Mouse (Mus musculus): Measurements from ENCODE around the gene Lta. TPM values are rescaled to one million over a fixed set of nuclear protein-coding genes. Genes with fewer than 3 reads are reported as not detected.

The Lta gene
- polyA plus RNA-seq, 1 experiment from 2014 or later = not detected

DNA sequence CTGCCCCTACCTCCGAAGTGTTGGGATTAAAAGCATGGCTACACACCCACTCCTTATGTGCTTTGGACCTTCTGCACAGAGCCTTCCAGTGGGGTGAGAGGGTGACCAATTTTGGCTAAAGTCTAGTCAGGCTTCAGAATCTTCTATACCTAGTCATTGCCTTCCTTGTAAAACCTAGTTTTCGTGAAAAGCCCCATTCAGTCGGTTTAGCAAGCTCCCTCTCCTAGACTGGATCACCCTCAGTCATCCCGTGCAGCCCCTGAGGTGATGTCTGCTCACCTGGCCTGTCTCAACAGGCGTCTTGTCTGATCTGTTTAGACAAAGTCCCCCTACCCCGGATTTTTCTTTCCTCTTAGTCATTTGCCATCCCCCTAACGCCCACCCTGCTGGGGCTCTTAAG, 7.1 kb downstream of the Lta start:
- Histone ChIP-seq H3K4me2 (no peak overlapping the region), H3K4me3 (no peak overlapping the region), H3K36me3 (ENCODE audit: poor library complexity, severe bottlenecking) (no peaks in the 10 kb centered on the region), H3K27ac (no peak overlapping the region), H3K4me1 (peaks cover 10% of the 10 kb centered on the region), H3K9me3 (replicated peaks) (no peaks in the 10 kb centered on the region), H3K9ac (no peak overlapping the region), H3K27me3 (peaks cover 72% of the 10 kb centered on the region)
- no peak for ATAC-seq
- 66% methylated on average over 7 of the region's 7 CpGs for WGBS

GRCm38 (mm10) chr17:35197126-35197525, 8.0 kb downstream of the Lta start:
- Histone ChIP-seq H3K27ac (no peak overlapping the region), H3K4me1 (peaks cover 10% of the 10 kb centered on the region), H3K9ac (no peak overlapping the region), H3K36me3 (ENCODE audit: poor library complexity, severe bottlenecking) (no peaks in the 10 kb centered on the region), H3K4me2 (no peak overlapping the region), H3K4me3 (no peak overlapping the region), H3K9me3 (replicated peaks) (no peaks in the 10 kb centered on the region), H3K27me3 (peaks cover 70% of the 10 kb centered on the region)
- no peak for ATAC-seq
- WGBS = 43% methylated on average over 6 of the region's 6 CpGs

DNA sequence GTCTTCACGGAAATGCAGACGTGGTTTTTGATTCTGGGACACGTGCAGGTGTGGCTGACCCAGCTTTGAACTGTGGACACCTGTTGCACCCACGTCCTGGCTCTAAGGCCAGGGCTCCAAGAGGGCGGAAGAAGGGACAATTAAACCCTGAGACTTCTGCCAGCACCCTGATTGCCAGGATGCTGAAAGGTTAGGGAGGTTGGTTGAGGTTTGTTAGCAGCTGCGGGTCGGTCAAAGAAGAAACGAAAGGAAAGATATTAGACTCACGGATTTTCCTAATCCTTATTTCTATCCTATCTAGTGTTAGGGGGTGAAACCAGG, 8.9 kb downstream of the Lta start:
- Histone ChIP-seq H3K27ac (no peak overlapping the region), H3K4me2 (peak overlapping the region; percentile 71), H3K9me3 (replicated peaks) (no peaks in the 10 kb centered on the region), H3K4me3 (peak overlapping the region; percentile 41), H3K27me3 (peaks cover 62% of the 10 kb centered on the region), H3K4me1 (peaks cover 10% of the 10 kb centered on the region), H3K36me3 (ENCODE audit: poor library complexity, severe bottlenecking) (no peaks in the 10 kb centered on the region), H3K9ac (peak overlapping the region; percentile 58; the same call in 1 of the 2 replicates)
- ATAC-seq = no peak
- WGBS = 32% methylated on average over 9 of the region's 9 CpGs

- no peak overlapping the region for H3K27ac ChIP-seq
- H3K9ac ChIP-seq = peak overlapping the region; percentile 58
- peak; percentile 85 for ATAC-seq
- peak overlapping the region; percentile 71 for H3K4me2 ChIP-seq
- H3K4me1 ChIP-seq = peaks cover 10% of the 10 kb centered on the region
- H3K4me3 ChIP-seq = peak overlapping the region; percentile 41
- no peaks in the 10 kb centered on the region for H3K9me3 ChIP-seq (replicated peaks)
- no peaks in the 10 kb centered on the region for H3K36me3 ChIP-seq (ENCODE audit: poor library complexity, severe bottlenecking)
- H3K27me3 ChIP-seq = peaks cover 60% of the 10 kb centered on the region
- WGBS = 1% methylated on average over 66 of the region's 66 CpGs
Observed at GRCm38 (mm10) chr17:35195631-35196320, 9.4 kb downstream of the Lta start.

GRCm38 (mm10) chr17:35194844-35195630, 10.1 kb downstream of the Lta start:
- Histone ChIP-seq H3K4me2 (peak overlapping the region; percentile 71), H3K4me1 (peaks cover 10% of the 10 kb centered on the region), H3K36me3 (ENCODE audit: poor library complexity, severe bottlenecking) (no peaks in the 10 kb centered on the region), H3K9me3 (replicated peaks) (no peaks in the 10 kb centered on the region), H3K27me3 (peaks cover 53% of the 10 kb centered on the region), H3K4me3 (peak overlapping the region; percentile 41), H3K9ac (peak overlapping the region; percentile 58), H3K27ac (no peak overlapping the region)
- 47% methylated on average over 19 of the region's 19 CpGs for WGBS
- peak; percentile 6; the same call in 1 of the 2 replicates for ATAC-seq

DNA sequence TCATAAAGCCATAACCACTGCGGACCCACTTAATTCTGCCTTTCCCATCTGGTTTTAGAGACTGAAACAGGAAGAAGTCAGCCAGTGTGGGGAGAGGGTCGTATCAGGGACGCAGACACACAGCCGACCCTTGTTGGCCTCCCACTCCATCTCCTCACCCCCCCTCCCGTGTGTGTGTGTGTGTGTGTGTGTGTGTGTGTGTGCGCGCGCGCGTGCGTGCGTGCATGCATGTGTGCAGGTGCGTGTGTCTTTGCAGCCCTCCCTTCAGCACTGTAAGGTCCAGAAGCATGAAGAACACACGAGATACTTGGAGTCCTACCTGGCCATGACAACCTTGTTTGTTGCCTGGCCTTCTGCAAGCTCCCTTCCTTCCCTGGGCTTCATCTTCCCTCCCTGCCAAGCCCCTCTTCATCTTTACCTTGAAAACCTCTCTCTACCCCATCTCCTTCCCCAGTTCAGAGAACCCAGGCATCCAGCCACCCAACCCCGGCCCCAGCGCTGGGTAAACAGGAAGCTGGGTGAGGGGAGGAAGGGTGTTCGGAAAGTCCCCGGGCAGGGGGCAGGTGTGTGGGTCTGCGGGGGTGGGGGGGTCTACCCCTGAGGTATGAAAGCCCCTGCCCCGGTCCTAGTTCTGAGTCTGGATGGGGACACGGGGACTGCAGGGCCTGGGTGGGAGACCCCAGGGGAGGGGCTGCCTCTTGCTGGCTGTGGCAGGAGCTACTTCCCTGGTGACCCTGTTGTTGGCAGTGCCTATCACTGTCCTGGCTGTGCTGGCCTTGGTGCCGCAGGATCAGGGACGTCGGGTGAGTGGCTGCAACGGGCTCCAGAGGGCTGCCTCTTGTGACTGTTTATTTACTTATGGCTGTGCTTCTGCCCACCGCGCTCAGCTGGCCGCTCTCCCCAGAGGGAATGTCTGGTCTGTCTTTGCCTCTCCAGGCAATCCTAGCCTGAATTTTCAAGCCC, 11.0 kb downstream of the Lta start, which contains the start of gene Ltb:
Ltb (plus strand) TSS at position 559 of the 963 bp plus-strand sequence.
- peak within 1 kb of the TSS; percentile 41 for H3K4me3 ChIP-seq
- no peak for ATAC-seq

GRCm38 (mm10) chr17:35192924-35193323, 12.2 kb downstream of the Lta start:
- Histone ChIP-seq H3K36me3 (ENCODE audit: poor library complexity, severe bottlenecking) (no peaks in the 10 kb centered on the region), H3K27ac (no peak overlapping the region), H3K4me1 (peaks cover 10% of the 10 kb centered on the region), H3K4me2 (no peak overlapping the region), H3K9me3 (replicated peaks) (no peaks in the 10 kb centered on the region), H3K4me3 (no peak overlapping the region), H3K9ac (no peak overlapping the region), H3K27me3 (peaks cover 40% of the 10 kb centered on the region)
- no peak for ATAC-seq
- WGBS = 82% methylated on average over 5 of the region's 5 CpGs

More for the DNA sequence above, 11.0 kb downstream of the Lta start, which contains the start of gene Ltb:
- H3K4me1 ChIP-seq = peaks cover 10% of the 10 kb centered on the region
- peak within 1 kb of the TSS; percentile 71 for H3K4me2 ChIP-seq
- no peaks in the 10 kb centered on the region for H3K36me3 ChIP-seq (ENCODE audit: poor library complexity, severe bottlenecking)
- H3K27me3 ChIP-seq = peaks cover 48% of the 10 kb centered on the region
- 79% methylated on average over 28 of the region's 28 CpGs for WGBS
- no peaks in the 10 kb centered on the region for H3K9me3 ChIP-seq (replicated peaks)
- no peak within 1 kb of the TSS for H3K9ac ChIP-seq
- no peak within 1 kb of the TSS for H3K27ac ChIP-seq

DNA sequence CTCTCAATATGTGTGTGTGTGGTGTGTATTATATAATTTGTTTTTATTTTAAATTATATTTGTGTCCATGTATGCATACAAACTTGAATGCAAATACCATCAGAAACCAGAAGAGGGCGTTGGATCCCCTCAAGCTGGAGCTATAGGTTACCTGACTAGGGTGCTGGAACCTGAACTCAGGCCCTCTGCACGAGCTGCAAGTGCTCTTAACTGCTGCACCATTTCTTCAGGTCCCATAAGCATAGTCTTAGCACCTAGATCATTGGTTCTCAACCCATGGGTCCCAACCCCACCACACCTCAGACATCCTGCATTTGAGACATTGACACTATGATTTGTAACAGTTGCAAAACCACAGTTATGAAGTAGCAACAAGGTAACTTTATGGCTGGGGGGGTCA, 13.4 kb downstream of the Lta start:
- Histone ChIP-seq H3K27ac (no peak overlapping the region), H3K9ac (no peak overlapping the region), H3K4me1 (peaks cover 10% of the 10 kb centered on the region), H3K4me2 (no peak overlapping the region), H3K27me3 (peaks cover 32% of the 10 kb centered on the region), H3K4me3 (no peak overlapping the region), H3K36me3 (ENCODE audit: poor library complexity, severe bottlenecking) (no peaks in the 10 kb centered on the region), H3K9me3 (replicated peaks) (no peaks in the 10 kb centered on the region)
- 63% methylated on average over 2 of the region's 2 CpGs for WGBS
- ATAC-seq = no peak

GRCm38 (mm10) chr17:35190096-35190495, 15.1 kb downstream of the Lta start:
- Histone ChIP-seq H3K4me1 (peaks cover 11% of the 10 kb centered on the region), H3K36me3 (ENCODE audit: poor library complexity, severe bottlenecking) (no peaks in the 10 kb centered on the region), H3K27me3 (peaks cover 17% of the 10 kb centered on the region), H3K9ac (no peak overlapping the region), H3K9me3 (replicated peaks) (no peaks in the 10 kb centered on the region), H3K4me3 (no peak overlapping the region), H3K4me2 (no peak overlapping the region), H3K27ac (no peak overlapping the region)
- no peak for ATAC-seq
- 81% methylated on average over 4 of the region's 4 CpGs for WGBS

GRCm38 (mm10) chr17:35189186-35189585, 16.0 kb downstream of the Lta start:
- Histone ChIP-seq H3K4me1 (peaks cover 11% of the 10 kb centered on the region), H3K4me3 (no peak overlapping the region), H3K36me3 (ENCODE audit: poor library complexity, severe bottlenecking) (no peaks in the 10 kb centered on the region), H3K27ac (peak overlapping the region; percentile 6; the same call in 1 of the 2 replicates), H3K9me3 (replicated peaks) (no peaks in the 10 kb centered on the region), H3K9ac (no peak overlapping the region), H3K4me2 (no peak overlapping the region), H3K27me3 (peaks cover 8% of the 10 kb centered on the region)
- no peak for ATAC-seq
- WGBS = 76% methylated on average over 1 of the region's 1 CpGs

- ATAC-seq = no peak
- Histone ChIP-seq H3K27ac (no peak within 1 kb of the TSS), H3K27me3 (no peaks in the 10 kb centered on the region), H3K4me2 (no peak within 1 kb of the TSS), H3K4me3 (no peak within 1 kb of the TSS), H3K9me3 (replicated peaks) (no peaks in the 10 kb centered on the region), H3K9ac (no peak within 1 kb of the TSS), H3K4me1 (peaks cover 11% of the 10 kb centered on the region), H3K36me3 (ENCODE audit: poor library complexity, severe bottlenecking) (no peaks in the 10 kb centered on the region)
- 65% methylated on average over 7 of the region's 7 CpGs for WGBS
Observed at GRCm38 (mm10) chr17:35187959-35188610, 17.1 kb downstream of the Lta start, which contains the start of gene Lst1. TSS of gene Lst1 (minus strand) at chr17:35188439.

Measured in forebrain, embryonic 13.5 days (tissue).